ENCODE assay signal across 12 mouse cellular contexts in genomic region chr5:87196430-87196829, GRCm38 (mm10). TPM values are rescaled to one million over a fixed set of nuclear protein-coding genes. Genes with fewer than 3 reads are reported as not detected.
"Had no signal": no experiment of that assay in that cellular context is flagged by ENCODE, and none has a peak within 500 bp of the region (broad histone marks: within the 10 kb centered on the region; RNA-seq: fewer than 3 reads in every experiment).

No protein-coding gene starts in this region.

RNA-seq across cellular contexts. Expression of gene Ugt2b5, which starts 56.3 kb away (rescaled TPM):
- total RNA-seq: neutrophil, adult 5-6 weeks had no signal
- polyA plus RNA-seq: neural tube, embryonic 13.5 days; neural tube, embryonic 14.5 days; neural tube, embryonic 15.5 days; spleen, adult 2 months; stomach, embryonic 14.5 days; thymus, adult 2 months; urinary bladder, adult 2 months had no signal

RNA-seq across cellular contexts. Expression of gene Ugt2b37, which starts 58.2 kb away (rescaled TPM):
- total RNA-seq: neutrophil, adult 5-6 weeks had no signal
- polyA plus RNA-seq: neural tube, embryonic 13.5 days; neural tube, embryonic 14.5 days; neural tube, embryonic 15.5 days; small intestine, adult 2 months; spleen, adult 2 months; stomach, embryonic 14.5 days; stomach, postnatal 0 days; testis, adult 2 months; thymus, adult 2 months; thymus, postnatal 0 days; urinary bladder, adult 2 months had no signal
